Mouse (Mus musculus): ENCODE data around the gene Lrrc34. TPM values are rescaled to one million over a fixed set of nuclear protein-coding genes. Genes with fewer than 3 reads are reported as not detected.
A peak's percentile ranks its signal among the peaks of the same experiment; 100 is the strongest.

Lrrc34 gene
- polyA plus RNA-seq (2015; fragmentation: Nextera tagmentation; extraction: Ambion mirVana), result 0.87 and 1.4 TPM in 2 replicates

DNA sequence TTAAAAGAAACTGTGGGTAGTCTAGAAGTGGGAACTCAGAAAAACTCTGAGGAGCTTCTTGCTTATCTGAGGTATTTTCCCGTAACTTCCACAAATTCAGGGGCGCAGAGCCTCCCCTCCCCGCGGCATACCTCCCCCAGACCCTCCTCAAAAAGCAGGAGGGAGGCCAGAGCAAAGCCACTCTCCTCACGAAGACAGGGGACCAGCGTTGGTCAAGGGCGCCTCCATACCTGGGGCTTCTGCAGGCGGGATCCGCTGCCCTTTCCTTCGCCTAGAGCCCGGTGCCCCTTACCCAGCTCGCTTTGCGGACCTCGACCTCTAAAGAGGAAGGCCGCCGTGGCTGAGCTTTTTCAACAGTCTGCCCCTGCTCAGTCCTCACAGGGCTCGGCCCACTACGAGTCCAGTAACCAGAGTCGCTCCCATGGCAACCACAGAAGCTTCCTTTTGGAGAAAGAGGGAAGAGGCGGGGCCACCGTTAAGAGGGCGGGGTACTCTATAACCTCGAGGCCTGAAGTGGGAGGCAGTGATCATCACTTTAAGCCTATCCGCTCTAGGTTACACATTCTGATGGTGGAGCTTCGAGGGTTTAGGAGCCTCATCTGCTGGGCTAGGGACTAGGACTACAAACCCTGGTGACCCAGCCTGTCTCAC, at the start of gene Lrrc34:
Lrrc34 (minus strand) TSS at position 430 of the 651 bp plus-strand sequence.
- Histone ChIP-seq H3K27me3 (replicated peaks) (peaks cover 20% of the 10 kb centered on the region), H3K9me3 (no peaks in the 10 kb centered on the region), H3K36me3 (replicated peaks) (no peaks in the 10 kb centered on the region), H3K4me2 (peak within 1 kb of the TSS; percentile 66), H3K9ac (peak within 1 kb of the TSS; percentile 41; the same call in 1 of the 2 replicates), H3K4me1 (peaks cover 14% of the 10 kb centered on the region), H3K27ac (no peak within 1 kb of the TSS), H3K4me3 (peak within 1 kb of the TSS; percentile 34)
- peak; percentile 76 for ATAC-seq (replicated peaks)
- 3% methylated on average over 25 of the region's 25 CpGs for WGBS

DNA sequence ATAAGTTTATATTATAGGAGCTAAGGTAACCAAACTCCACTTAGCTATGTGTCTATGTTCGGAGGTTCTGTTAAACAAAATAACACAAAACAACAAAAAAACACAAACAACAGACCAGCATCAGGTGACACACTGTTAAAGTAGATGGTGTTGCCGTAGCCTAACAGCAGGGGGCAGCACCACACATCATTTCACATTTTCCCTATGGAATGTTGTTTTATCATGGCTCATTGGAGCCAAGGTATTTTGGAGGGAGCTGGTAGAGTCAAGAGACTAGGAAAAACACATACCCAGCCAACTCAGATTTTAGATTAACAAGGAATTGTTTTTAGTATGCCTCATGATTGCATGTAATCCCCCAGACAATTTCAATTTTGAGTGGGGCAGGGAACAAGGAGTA, 48.7 kb upstream of the Lrrc34 start:
- ATAC-seq (replicated peaks), result 0 out of 2 replicates have a peak, but pooled peaks have one; percentile 42
- H3K27me3 ChIP-seq (replicated peaks), result no peaks in the 10 kb centered on the region
- no peaks in the 10 kb centered on the region for H3K9me3 ChIP-seq
- H3K4me2 ChIP-seq, result no peak overlapping the region
- H3K4me3 ChIP-seq, result no peak overlapping the region
- no peaks in the 10 kb centered on the region for H3K4me1 ChIP-seq
- no peak overlapping the region for H3K27ac ChIP-seq
- WGBS, result 22% methylated on average over 2 of the region's 2 CpGs
- no peak overlapping the region for H3K9ac ChIP-seq
- no peaks in the 10 kb centered on the region for H3K36me3 ChIP-seq (replicated peaks)

DNA sequence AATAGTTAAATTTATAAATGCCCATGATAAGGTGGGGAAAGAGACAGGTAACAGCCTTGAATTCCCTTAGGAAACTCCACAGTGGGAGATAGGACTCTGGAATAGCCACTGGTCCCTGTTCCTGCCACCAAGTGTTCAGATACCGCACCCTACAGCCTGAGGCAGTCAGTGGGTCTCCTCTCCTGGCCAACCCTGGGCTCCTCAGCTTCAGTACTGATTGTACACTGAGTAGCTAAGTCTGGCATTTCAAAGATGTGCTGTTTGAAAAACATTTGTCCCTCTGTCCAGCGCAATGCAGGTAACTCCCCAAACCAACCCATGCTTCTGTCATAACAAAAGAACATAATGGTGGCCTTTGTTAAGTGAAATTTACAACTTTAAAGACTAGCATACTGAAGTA, 48.0 kb upstream of the Lrrc34 start:
- Histone ChIP-seq H3K27ac (no peak overlapping the region), H3K4me2 (no peak overlapping the region), H3K27me3 (replicated peaks) (no peaks in the 10 kb centered on the region), H3K4me3 (no peak overlapping the region), H3K9ac (no peak overlapping the region), H3K36me3 (replicated peaks) (no peaks in the 10 kb centered on the region), H3K4me1 (no peaks in the 10 kb centered on the region), H3K9me3 (no peaks in the 10 kb centered on the region)
- WGBS, result 92% methylated on average over 2 of the region's 2 CpGs
- ATAC-seq (replicated peaks), result no peak

DNA sequence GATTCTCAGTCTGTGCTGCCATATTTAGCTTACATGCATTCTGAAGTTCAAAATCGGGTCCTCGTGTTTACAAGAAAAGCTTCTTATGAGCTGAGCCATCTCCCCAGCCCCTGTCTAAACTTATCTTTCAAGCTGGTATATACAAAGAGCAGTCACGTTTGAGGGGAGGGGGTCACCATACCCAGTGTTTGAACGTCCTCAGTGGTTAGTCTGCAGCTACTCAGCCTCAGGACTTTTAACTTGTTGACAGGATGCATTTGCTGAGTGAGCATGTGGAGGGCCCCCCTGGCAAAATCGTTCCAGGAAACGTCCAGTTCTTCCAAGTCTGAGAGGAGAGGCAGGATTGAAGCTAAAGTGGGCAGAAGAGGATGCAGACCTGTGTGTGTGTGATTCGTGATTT, 43.3 kb upstream of the Lrrc34 start:
- no peaks in the 10 kb centered on the region for H3K27me3 ChIP-seq (replicated peaks)
- no peaks in the 10 kb centered on the region for H3K4me1 ChIP-seq
- no peaks in the 10 kb centered on the region for H3K36me3 ChIP-seq (replicated peaks)
- H3K4me2 ChIP-seq, result no peak overlapping the region
- 77% methylated on average over 7 of the region's 7 CpGs for WGBS
- H3K9me3 ChIP-seq, result no peaks in the 10 kb centered on the region
- no peak overlapping the region for H3K27ac ChIP-seq
- no peak for ATAC-seq (replicated peaks)
- no peak overlapping the region for H3K4me3 ChIP-seq
- no peak overlapping the region for H3K9ac ChIP-seq

DNA sequence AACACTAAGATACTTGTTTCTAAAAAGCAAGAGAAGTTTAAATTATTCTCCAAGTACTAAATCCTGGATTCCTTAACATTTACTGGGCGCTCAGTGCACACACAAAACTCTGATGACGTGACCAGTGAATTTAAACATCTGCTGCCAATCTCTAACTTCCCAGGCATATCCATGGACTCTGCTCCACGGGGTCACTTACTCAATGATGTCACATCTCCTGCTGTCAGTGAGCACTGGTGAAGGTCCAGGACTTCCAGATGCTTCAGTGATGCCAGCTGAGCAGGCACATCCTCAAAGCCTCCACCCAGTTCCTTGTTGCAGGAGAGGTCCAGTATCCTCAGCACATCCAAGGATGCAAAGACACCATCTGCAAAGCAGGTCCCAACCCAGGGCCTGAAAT, 39.5 kb upstream of the Lrrc34 start:
- Histone ChIP-seq H3K4me1 (no peaks in the 10 kb centered on the region), H3K27ac (no peak overlapping the region), H3K9ac (no peak overlapping the region), H3K9me3 (no peaks in the 10 kb centered on the region), H3K4me3 (no peak overlapping the region), H3K27me3 (replicated peaks) (no peaks in the 10 kb centered on the region), H3K4me2 (no peak overlapping the region), H3K36me3 (replicated peaks) (no peaks in the 10 kb centered on the region)
- 82% methylated on average over 3 of the region's 3 CpGs for WGBS
- no peak for ATAC-seq (replicated peaks)

DNA sequence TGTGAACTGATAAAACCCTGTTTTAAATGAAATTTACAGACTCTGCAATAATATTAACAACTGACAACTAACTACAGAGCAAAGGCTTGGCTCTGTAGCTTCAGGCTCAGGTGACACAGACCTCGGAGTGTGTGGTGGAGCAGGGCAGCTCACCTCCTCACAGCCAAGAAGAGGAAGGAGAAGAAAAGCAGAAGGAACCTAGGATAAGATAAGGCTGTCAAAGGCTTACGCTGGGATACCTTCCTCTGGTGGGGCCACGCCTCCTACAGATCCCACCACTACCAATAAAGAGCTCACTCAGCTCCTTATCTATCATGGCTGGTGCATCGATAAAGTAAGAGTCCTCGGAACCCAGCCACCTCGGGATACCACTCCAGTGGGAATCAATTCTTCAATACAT, 35.5 kb upstream of the Lrrc34 start:
- Histone ChIP-seq H3K27ac (no peak overlapping the region), H3K27me3 (replicated peaks) (no peaks in the 10 kb centered on the region), H3K4me3 (no peak overlapping the region), H3K36me3 (replicated peaks) (no peaks in the 10 kb centered on the region), H3K9me3 (no peaks in the 10 kb centered on the region), H3K9ac (no peak overlapping the region), H3K4me2 (no peak overlapping the region), H3K4me1 (no peaks in the 10 kb centered on the region)
- ATAC-seq (replicated peaks), result no peak
- WGBS, result 85% methylated on average over 6 of the region's 6 CpGs

DNA sequence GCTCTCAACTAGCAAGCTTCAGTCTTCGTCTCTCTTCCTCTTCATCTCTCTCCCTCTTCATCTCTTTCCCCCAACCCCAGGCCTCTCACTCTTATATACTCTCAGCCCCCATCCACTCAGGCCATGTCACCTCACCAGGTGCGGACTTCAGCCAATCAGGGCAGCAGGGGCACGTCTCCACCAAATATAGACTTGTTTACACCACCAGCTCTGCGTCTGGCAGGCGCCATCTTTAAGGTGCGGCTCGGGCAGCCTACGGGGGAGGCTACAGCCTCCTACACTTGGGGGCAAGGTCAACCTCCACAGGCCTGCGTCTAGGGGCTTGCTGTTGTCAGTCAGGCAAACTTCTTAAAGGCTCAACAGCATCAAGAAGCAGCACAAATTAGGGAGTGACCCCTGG, 10.8 kb upstream of the Lrrc34 start:
- no peaks in the 10 kb centered on the region for H3K9me3 ChIP-seq
- no peak overlapping the region for H3K9ac ChIP-seq
- no peak overlapping the region for H3K27ac ChIP-seq
- no peaks in the 10 kb centered on the region for H3K27me3 ChIP-seq (replicated peaks)
- H3K4me3 ChIP-seq, result no peak overlapping the region
- no peak for ATAC-seq (replicated peaks)
- H3K4me2 ChIP-seq, result no peak overlapping the region
- 87% methylated on average over 9 of the region's 9 CpGs for WGBS
- H3K4me1 ChIP-seq, result no peaks in the 10 kb centered on the region
- no peaks in the 10 kb centered on the region for H3K36me3 ChIP-seq (replicated peaks)

DNA sequence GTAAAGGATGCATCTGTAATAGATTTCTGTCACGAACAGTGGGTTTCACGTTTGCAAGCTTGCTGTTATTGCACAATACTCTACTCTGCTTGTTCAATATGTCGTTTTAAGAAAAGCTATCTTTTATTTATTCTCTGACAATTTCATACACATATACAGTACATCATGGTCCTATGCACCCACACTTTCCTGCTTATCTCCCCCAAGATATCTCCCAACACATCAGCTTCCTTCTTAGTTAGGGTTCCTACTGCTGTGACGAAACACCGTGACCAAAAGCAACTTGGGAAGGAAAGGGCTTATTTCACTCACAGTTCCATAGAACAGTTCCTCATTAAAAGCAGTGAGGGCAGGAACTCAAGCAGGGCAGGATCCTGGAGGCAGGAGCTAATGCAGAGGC, 8.3 kb upstream of the Lrrc34 start:
- Histone ChIP-seq H3K4me2 (no peak overlapping the region), H3K4me3 (no peak overlapping the region), H3K9ac (no peak overlapping the region), H3K4me1 (no peaks in the 10 kb centered on the region), H3K36me3 (replicated peaks) (no peaks in the 10 kb centered on the region), H3K27ac (no peak overlapping the region), H3K27me3 (replicated peaks) (peaks cover 3% of the 10 kb centered on the region), H3K9me3 (no peaks in the 10 kb centered on the region)
- 92% methylated on average over 5 of the region's 5 CpGs for WGBS
- ATAC-seq (replicated peaks), result no peak

DNA sequence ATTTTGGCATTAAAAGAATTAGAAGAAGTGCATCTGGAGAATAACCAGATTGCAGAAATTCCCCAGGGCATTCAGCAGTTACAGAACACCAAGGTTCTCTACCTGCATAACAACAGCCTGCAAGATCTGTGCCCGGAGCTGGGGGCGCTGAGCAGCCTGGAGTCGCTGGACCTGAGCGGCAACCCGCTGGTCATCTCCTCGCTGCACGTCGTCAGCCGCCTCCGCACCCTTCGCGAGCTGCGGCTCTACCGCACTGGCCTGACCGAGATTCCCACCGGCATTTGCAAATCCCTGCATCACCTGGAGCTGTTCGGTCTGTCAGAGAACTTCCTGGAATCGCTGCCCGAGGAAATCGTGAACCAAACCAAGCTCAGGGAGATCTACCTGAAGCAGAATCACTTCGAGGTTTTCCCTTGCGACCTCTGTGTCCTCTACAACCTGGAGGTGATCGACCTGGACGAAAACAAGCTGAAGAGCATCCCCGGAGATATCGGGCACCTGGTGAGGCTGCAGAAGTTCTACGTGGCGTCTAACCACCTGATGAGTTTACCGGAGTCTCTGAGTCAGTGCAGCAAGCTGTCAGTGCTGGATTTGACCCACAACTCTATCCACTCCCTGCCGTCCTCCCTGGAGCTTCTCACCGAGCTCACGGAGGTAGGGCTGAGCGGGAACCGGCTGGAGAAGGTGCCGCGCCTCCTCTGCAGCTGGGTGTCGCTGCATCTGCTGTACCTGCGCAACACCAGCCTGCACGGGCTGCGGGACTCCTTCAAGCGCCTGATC, 2.6 kb upstream of the Lrrc34 start:
- under 1% methylated on average over 41 of the region's 41 CpGs for WGBS
- peak overlapping the region; percentile 13 for H3K9ac ChIP-seq
- H3K4me2 ChIP-seq, result peak overlapping the region; percentile 88
- peak; percentile 92 for ATAC-seq (replicated peaks)
- no peaks in the 10 kb centered on the region for H3K9me3 ChIP-seq
- peak overlapping the region; percentile 46 for H3K4me3 ChIP-seq
- H3K4me1 ChIP-seq, result peaks cover 14% of the 10 kb centered on the region
- H3K36me3 ChIP-seq (replicated peaks), result no peaks in the 10 kb centered on the region
- H3K27ac ChIP-seq, result no peak overlapping the region
- H3K27me3 ChIP-seq (replicated peaks), result peaks cover 20% of the 10 kb centered on the region

DNA sequence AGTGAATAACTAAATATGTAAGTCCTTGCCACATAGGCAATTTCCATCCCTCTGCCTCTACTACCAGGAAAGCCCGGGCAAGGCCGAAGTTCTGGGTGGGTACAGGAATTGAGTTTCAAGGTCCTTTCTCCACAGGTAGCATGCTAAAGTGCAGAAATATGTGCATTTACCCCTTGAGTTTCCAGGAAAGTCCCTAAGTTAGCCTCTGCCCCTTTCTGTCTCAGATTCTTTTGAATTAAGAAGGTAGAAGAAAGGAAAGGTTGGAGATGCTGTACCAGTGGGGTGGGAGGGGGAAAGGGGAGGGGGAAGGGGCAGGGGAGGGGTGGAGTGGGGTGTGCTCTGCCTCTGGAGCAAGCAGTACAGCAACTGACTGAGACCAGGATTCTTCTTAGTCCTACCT, 797 bp upstream of the Lrrc34 start:
- H3K36me3 ChIP-seq (replicated peaks), result no peaks in the 10 kb centered on the region
- no peak overlapping the region for H3K9ac ChIP-seq
- 92% methylated on average over 2 of the region's 2 CpGs for WGBS
- H3K27ac ChIP-seq, result no peak overlapping the region
- peaks cover 14% of the 10 kb centered on the region for H3K4me1 ChIP-seq
- H3K4me3 ChIP-seq, result no peak overlapping the region
- no peak for ATAC-seq (replicated peaks)
- H3K27me3 ChIP-seq (replicated peaks), result peaks cover 20% of the 10 kb centered on the region
- no peak overlapping the region for H3K4me2 ChIP-seq
- no peaks in the 10 kb centered on the region for H3K9me3 ChIP-seq

DNA sequence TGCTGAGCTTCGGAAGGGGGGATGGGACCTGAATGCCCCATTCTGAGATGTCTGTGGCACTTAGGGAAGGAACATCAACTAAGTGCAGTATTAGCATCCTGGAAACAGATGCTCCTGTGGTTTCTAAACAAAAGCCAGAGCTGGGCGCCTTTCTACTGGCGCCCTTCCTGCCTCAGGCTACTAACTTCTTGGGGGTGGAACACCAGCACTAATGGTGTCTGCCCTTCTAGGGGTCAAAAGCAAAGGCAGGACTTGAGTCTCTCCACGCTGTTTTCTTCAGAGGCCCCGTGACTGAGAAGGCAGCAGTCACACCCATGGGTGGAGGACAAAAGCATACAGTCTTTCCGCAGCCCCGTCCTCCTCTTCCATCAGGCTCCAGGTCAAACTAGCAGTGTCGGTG, 908 bp downstream of the Lrrc34 start:
- peaks cover 14% of the 10 kb centered on the region for H3K4me1 ChIP-seq
- H3K36me3 ChIP-seq (replicated peaks), result no peaks in the 10 kb centered on the region
- peaks cover 20% of the 10 kb centered on the region for H3K27me3 ChIP-seq (replicated peaks)
- H3K9ac ChIP-seq, result no peak overlapping the region
- H3K4me3 ChIP-seq, result no peak overlapping the region
- no peak overlapping the region for H3K27ac ChIP-seq
- no peak overlapping the region for H3K4me2 ChIP-seq
- ATAC-seq (replicated peaks), result no peak
- WGBS, result 59% methylated on average over 8 of the region's 8 CpGs
- no peaks in the 10 kb centered on the region for H3K9me3 ChIP-seq

DNA sequence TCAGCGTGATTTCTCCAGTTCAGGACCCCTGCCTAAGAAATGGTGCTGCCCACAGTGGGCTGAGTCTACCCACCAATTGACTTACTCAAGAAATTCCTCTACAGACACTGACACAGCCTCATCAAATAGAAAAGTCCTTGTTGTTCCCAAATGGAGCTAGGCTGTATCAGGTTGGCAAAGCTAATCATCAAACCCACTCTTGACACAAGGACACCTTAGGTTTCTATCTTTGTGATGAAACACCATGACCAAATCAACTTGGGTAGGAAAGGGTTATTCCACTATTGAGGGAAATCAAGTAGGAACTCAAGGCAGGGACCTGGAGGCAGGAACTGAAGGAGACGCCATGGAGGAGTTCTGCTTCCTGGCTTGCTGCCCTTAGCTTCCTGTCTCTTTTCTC, 3.5 kb downstream of the Lrrc34 start, which contains the start of gene Lrriq4:
Lrriq4 (plus strand) TSS at position 301 of the 400 bp plus-strand sequence.
- H3K27me3 ChIP-seq (replicated peaks), result peaks cover 10% of the 10 kb centered on the region
- H3K4me3 ChIP-seq, result no peak within 1 kb of the TSS
- H3K4me2 ChIP-seq, result no peak within 1 kb of the TSS
- no peak for ATAC-seq (replicated peaks)
- H3K36me3 ChIP-seq (replicated peaks), result no peaks in the 10 kb centered on the region
- H3K9me3 ChIP-seq, result no peaks in the 10 kb centered on the region
- H3K27ac ChIP-seq, result no peak within 1 kb of the TSS
- no peak within 1 kb of the TSS for H3K9ac ChIP-seq
- WGBS, result 74% methylated on average over 2 of the region's 2 CpGs
- peaks cover 4% of the 10 kb centered on the region for H3K4me1 ChIP-seq

DNA sequence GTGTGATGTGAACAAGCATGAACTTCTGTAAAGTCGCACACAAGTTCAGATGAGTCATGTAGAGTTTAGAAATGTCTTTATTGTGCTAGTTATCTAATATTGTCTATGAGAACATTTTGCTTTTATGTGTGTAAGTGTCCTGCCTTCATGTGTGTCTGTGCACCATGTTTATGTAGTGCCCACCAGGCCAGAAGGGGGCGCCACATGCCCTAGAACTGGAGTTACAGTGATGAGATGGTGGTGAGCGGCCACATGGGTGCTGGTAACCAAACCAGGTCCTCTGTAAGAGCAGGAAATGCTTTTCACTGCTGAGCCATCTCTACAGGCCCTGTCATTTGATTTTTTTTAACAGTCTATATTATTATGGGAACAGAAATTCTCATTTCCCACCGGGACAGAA, 12.0 kb downstream of the Lrrc34 start:
- H3K4me2 ChIP-seq, result no peak overlapping the region
- 81% methylated on average over 4 of the region's 4 CpGs for WGBS

More for the DNA sequence above, 12.0 kb downstream of the Lrrc34 start:
- Histone ChIP-seq H3K27me3 (replicated peaks) (no peaks in the 10 kb centered on the region), H3K4me1 (no peaks in the 10 kb centered on the region), H3K9me3 (no peaks in the 10 kb centered on the region), H3K27ac (no peak overlapping the region), H3K9ac (no peak overlapping the region), H3K4me3 (no peak overlapping the region), H3K36me3 (replicated peaks) (no peaks in the 10 kb centered on the region)
- ATAC-seq (replicated peaks), result no peak

Measured in midbrain, embryonic 15.5 days (tissue).